Mouse (Mus musculus) activated CD4-positive, CD25-positive, alpha-beta regulatory T cell, adult 4 months (primary cell): ENCODE results near the gene Olfr131. TPM values are rescaled to one million over a fixed set of nuclear protein-coding genes. Genes with fewer than 3 reads are reported as not detected.
"Not testable (repeated sequence)": the region's sequence is repeated elsewhere in the genome, so short reads cannot be mapped to it uniquely, and the experiment has no call there.

Experiments used
- ATAC-seq: one replicate; pipeline ENCODE4 v1.8.0; 2017
- polyA plus RNA-seq, 2 experiments: library from polyadenylated mRNA; unstranded; fragments of 100-300 nt; shearing (Covaris generic); gene quantifications; one replicate each; pipeline ENCODE4 v1.2.1; 2017

Olfr131 gene
- not detected for polyA plus RNA-seq

GRCm38 (mm10) chr17:38088593-38088992 is at the start of gene Olfr131:
Gene Olfr131 (minus strand): TSS chr17:38088693.
- no peak for ATAC-seq

- ATAC-seq, result no peak
Measured at GRCm38 (mm10) chr17:38134426-38134825, 45.9 kb upstream of the Olfr131 start, which contains the start of gene Olfr132. Gene Olfr132 (minus strand): TSS chr17:38134526.

GRCm38 (mm10) chr17:38125371-38125770 is 36.9 kb upstream of the Olfr131 start:
- ATAC-seq, result not testable (repeated sequence)

GRCm38 (mm10) chr17:38124199-38124598 is 35.7 kb upstream of the Olfr131 start:
- ATAC-seq, result not testable (repeated sequence)

- no peak for ATAC-seq
Measured at GRCm38 (mm10) chr17:38082364-38082763, 6.1 kb downstream of the Olfr131 start.

- no peak for ATAC-seq
Measured at GRCm38 (mm10) chr17:38063621-38064020, 24.9 kb downstream of the Olfr131 start, which contains the start of gene Olfr130. Gene Olfr130 (plus strand): TSS chr17:38063921.

GRCm38 (mm10) chr17:38059979-38060378 is 28.5 kb downstream of the Olfr131 start, which contains the start of gene Olfr129:
Gene Olfr129 (minus strand): TSS chr17:38060079.
- no peak for ATAC-seq

Other genes starting within 250 kb of the Olfr131 start
- not detected for gene Olfr126, start 241.2 kb downstream of the Olfr131 start, polyA plus RNA-seq
- not detected for gene Olfr127, start 188.3 kb downstream of the Olfr131 start, polyA plus RNA-seq
- gene Olfr128, start 168.1 kb downstream of the Olfr131 start, polyA plus RNA-seq, result under 1 TPM in 1 of 2 experiments, not detected in 1; 0.17 TPM
- gene Olfr761, start 135.6 kb downstream of the Olfr131 start, polyA plus RNA-seq, result not detected
- gene Olfr129, start 28.6 kb downstream of the Olfr131 start, polyA plus RNA-seq, result not detected
- not detected for gene Olfr130, start 24.8 kb downstream of the Olfr131 start, polyA plus RNA-seq
- not detected for gene Olfr132, start 45.8 kb upstream of the Olfr131 start, polyA plus RNA-seq
- not detected for gene Olfr133, start 56.6 kb upstream of the Olfr131 start, polyA plus RNA-seq
- gene Olfr134, start 82.7 kb upstream of the Olfr131 start, polyA plus RNA-seq, result not detected
- not detected for gene Olfr135, start 115.6 kb upstream of the Olfr131 start, polyA plus RNA-seq
- not detected for gene Olfr138, start 172.3 kb upstream of the Olfr131 start, polyA plus RNA-seq
- gene Olfr137, start 218.9 kb upstream of the Olfr131 start, polyA plus RNA-seq, result not detected
- under 1 TPM in 1 of 2 experiments, not detected in 1; 0.71 TPM for gene Olfr136, start 241.1 kb upstream of the Olfr131 start, polyA plus RNA-seq